Mouse (Mus musculus) mesoderm, embryonic 11.5 days (tissue): Measurements from ENCODE around the gene Afap1l2.

Experiments used
- DNase-seq: peaks from one replicate; pipeline ENCODE4 v3.0.0-alpha.2; 2012; ENCODE audit warnings: low read depth, low spot score

Gene Afap1l2

DNA sequence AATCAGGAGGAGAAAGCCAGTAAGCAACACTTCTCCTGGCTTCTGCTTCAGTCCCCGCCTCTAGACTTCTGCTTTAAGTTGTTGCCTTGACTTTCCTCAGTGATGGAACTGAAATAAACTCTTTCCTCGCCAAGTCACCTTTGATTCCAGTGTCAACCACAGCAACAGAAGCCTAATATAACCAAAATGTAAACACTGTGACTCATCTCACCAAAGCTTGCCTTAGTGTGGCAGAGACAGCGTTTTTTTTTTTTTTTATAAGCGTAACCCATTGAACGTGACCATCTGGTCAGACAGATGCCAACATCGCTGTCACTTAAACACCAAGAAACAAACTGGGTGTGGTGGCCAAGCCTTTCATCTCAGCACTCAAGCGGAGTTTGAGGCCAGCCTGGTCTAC is 65.8 kb downstream of the Afap1l2 start:
- DNase-seq, result no peak

DNA sequence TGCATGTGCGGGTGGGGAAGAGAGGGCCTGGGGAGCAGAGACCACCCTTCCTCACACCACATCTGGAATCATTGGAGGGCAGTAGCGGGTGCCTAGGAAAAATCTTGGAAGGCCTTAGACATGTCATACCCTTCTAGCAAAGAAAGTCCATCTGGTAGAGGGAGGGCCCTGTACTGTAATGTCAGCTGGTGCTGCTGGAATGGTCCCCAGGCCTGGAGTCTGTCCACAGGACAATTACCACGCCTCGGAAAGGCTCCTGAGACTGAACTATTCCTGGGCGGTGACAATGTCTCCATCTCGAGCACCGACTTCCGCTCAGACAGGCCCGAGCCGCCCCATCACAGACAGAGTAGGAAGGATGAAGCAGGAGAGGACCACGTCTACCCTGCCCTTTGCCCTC is 67.5 kb downstream of the Afap1l2 start:
- no peak for DNase-seq

DNA sequence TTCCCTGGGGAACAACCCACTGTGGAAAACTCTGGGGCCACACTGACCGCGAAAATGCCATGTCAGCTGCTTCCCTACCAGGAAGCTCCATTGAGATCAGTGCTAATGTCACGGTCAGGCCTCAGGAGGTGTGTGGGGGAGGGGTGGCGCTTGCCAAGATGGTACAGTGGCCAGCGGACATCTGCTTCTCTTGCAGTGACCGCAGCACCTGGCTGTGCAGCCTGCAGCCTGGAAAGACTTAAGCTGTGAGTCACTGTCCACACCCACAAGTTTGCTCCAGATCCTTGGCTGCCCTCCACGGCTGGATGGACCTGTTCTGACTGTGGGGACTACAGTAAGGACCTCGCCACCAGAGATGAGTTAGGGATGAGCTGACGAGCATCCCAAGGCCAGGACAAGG is 68.2 kb downstream of the Afap1l2 start:
- DNase-seq, result no peak

DNA sequence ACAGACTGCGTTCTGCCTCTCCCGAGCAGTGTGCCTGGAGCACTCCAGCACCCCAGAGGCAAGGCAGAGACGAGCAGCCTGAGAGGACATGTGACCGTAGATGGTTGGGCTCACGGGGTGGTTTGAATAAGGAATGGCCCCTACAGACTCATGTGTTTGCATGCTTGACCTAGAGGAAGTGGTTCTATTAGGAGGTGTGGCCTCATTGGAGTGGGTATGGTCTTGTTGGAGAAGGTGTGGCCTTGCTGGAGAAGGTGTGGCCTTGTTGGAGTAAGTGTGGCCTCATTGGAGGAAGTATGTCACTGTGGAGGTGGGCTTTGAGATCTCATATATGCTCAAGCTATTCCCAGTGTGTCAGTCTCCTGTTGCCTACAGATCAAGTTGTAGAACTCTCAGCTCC is 70.1 kb downstream of the Afap1l2 start:
- no peak for DNase-seq

DNA sequence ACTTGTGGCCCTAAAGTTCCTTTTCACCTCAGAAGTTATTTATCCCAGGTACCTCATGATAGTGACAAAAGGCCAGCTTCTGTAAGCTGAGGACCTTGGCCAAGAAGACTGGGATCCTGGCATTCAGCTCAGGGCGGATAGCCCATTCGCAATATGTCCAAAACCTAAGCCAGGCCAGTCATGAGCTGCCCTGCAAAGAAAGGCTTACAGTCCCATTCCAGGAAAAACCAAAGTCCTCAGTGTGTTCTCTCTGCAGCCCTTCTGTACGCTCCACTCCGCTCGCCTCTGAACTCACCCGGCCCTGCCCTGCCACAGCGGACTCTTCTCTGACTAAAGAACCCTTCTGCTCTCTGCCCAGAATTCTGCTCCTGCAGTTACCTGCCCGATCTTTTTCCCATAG is 71.8 kb downstream of the Afap1l2 start:
- no peak for DNase-seq

DNA sequence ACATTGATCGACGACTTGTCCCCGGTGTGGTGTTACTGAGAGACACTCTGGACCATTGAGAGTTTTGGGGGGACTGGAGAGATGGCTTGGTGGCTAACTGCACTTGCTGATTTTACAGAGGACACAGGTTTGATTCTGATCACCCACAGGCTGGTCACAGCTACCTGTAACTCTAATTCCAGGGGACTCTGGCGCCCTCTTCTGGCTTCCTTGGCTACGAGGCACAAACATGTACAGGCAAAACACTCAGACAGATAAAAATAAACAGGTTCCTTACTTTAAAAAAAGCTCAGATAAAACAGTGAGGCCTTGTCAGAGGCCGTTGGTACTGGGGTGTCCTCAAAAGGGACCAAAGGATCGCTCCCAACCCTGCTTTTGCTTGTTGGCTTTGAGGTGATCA is 72.3 kb downstream of the Afap1l2 start:
- no peak for DNase-seq

DNA sequence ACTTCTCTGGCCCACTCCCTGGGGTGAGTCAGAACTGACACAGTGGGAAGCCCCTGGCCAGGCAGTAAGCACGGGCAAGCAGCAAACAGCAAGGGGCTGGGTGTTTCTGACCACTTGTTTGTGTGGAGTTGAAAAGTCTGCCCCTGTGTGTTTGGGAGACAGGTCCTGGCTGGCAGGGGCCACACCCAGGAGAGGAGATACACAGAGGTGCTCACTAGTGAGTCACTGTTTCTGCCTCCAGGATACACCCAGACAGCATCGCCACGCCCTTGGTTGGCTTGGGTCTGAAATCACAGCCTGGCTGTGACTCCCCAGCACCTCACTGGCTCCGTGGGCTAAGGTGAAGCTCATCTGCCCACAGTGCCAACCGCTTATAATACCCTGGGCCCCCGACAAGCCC is 72.9 kb downstream of the Afap1l2 start:
- DNase-seq, result no peak

DNA sequence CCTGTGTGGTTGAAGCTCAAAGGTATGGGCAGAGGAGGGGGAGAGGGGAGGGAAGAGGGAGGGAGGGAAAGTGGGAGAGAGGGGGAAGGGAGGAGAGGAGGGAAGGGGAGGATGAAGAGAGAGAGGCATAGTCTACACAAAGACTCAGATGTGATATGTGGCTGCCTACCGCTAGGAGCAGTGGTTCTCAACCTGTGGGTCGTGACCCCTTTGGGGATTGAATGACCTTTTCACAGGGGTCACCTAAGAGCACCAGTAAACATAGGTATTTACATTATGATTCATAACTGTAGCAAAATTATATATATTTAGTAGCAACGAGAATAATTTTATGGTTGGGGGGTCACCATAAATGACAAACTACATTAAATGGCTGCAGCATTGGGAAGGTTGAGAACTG is 74.2 kb downstream of the Afap1l2 start:
- no peak for DNase-seq

DNA sequence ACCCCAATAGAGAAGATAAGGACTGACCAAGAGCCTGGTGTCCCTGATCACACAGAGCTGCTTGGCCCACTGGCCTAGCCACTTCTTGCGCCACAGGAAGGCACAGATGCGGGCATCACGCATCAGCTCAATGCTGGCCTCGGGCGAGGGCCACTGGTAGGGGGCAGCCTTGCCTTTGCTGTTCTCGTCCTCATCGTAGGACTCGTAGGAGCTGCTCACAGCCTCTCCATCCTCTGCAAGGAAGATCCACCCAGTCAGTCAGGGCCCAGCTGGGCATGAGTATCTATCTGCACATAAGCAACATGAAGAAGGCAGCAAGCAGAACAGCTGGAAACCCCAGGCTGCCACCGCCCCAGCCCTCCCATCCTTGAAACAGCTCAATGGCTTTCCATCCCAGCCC is 78.0 kb downstream of the Afap1l2 start:
- no peak for DNase-seq

DNA sequence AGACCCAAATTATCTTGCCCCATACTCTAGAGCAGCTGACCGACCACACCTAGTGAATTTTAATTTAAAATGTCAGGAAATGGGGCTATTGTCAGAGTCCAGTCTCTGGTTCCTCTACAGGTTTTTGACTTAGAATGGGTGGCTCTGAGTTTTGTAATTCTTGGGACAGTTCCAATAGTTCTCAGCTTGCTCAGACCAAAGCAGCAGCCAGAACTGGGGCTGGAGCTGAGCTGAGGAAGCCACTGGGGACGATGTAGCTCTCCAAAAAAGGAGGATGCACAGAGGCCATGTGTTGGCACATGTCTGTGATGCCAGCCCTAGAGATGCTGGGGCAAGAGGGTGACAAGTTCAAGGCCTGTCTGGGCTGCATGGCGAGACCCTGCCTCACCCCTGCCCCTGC is 78.6 kb downstream of the Afap1l2 start:
- DNase-seq, result no peak

DNA sequence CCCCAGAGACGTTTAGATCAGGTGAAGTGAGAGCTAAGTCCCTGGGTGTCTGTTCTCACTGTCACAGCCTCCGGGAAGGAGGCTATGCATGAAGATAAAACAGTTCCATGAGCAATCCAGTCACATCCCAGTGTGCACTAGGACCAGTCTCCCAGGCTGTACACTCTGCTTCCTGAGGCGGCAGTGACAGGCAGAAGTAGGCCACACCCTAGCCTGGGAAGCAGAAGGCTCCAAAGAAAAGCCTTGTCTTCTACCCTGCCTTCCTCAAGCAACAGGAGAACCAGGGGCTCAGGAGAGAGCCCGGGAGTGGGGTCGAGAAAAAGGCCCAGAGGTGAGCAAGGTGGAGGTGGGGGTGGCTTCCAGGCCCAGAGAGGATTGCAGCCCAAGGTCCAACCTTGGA is 86.3 kb downstream of the Afap1l2 start:
- DNase-seq, result no peak

DNA sequence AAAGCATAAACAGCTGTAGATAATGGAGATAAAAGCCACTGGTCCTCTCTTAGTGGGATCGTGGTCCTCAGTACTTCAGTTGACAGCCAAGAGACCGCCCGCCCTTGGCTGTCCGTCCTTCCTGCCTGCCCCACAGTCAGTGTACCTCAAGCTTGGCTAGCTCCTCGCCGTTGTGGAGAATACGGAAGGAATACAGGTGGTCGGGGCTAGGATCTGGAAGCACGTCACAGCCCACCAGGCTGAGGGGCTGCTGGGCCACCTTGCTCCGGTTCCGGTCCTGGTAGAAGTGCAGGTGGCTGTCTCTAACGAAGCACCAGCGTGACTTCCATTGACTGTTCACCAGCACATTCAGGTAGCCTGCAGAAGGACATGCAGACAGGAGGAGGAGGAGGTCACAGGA is 87.8 kb downstream of the Afap1l2 start:
- no peak for DNase-seq

DNA sequence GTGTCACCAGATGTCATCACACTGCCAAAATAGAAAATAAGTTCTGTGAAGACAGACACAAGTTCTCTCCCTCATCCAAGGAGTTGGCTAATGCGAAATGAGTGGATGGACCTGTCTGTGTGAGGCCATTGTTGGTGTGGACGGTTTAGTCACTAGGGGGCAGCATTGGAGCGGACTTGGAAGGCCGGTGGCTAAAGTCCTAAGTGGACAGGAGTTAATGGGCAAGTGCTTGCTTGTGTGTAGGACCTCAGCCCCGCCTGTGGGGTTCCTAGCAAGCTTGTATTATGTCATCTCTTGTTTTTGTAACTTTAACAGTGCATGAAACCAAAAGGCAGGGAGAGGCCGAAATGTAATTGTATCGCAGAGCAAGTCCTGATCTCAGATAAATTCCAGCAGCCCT is 88.4 kb downstream of the Afap1l2 start:
- DNase-seq, result peak; percentile 89

DNA sequence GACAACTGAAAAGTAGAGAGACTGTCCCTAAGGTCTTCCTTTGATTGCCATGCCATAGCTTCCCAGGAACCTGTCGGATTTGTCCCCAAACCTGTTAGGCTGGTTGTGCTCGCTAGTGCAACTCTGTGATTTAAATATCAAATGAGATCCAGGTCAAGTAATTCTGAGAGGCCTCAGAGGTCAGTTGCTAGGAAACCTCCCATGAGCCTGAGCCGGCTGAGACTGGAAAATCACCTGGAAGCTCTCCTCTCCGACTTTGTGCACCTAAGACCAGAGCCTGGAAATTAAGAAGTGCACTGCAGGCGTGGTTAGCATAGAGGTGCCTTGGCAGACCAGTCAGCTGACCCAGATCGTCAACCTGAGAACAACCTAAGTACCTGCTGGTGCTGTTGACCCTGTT is 92.9 kb downstream of the Afap1l2 start:
- no peak for DNase-seq

DNA sequence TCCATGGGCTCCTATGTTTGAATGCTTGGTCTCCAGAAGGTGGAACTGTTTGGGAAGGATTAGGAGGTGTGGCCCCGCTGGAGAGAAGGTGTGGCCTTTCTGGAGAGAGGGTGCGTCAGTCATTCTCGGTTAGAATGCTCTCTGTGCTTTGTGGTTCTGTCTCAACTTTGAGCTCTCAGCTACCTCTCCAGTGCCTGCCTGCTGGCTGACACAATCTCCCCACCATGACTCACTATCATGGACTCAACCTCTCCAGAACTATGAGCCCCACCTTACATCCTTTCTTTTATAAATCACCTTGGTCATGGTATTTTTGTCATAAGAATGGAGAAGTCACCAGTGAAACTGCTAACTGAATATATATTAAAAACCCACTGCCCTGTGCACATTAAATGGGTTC is 93.4 kb downstream of the Afap1l2 start:
- DNase-seq, result no peak

DNA sequence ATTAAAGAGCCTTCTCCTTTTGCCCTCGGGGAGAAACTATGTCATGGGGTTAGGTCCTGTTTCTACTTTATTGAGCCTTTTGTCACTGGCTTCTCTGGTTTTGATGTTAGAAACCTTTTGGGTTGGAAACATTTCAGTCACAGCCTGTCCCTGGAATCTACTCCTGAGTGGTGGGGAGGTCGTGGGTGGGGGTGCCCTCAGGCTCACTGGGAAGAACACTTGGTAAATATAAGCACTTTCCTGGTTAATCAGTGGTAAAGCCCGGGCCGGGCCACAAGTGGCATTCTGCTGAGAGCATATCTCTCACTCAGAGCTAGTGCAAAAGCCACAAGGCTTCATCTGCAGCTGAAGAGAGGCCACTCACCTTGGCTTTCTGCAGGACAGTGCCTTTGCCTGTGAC is 94.3 kb downstream of the Afap1l2 start:
- DNase-seq, result no peak

DNA sequence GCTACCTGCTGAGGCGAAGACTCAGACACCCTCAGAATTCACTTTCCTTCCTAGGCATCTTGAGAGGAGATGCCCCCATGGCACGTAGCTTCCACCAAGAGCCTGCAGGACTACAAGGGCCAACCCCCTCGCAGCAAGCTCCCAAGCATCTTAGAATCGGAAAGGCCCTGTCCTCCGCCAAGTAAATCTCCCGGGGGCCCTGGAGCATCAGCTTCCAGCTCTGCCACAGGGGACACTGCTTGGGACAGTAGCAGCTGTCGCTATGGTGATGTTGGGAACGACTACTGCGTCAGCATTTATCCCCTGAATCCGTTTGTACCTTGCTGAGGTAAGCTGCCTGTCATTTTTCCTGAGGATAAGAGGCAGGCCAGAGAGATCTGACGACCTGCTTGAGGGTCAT is 97.5 kb downstream of the Afap1l2 start:
- DNase-seq, result no peak

DNA sequence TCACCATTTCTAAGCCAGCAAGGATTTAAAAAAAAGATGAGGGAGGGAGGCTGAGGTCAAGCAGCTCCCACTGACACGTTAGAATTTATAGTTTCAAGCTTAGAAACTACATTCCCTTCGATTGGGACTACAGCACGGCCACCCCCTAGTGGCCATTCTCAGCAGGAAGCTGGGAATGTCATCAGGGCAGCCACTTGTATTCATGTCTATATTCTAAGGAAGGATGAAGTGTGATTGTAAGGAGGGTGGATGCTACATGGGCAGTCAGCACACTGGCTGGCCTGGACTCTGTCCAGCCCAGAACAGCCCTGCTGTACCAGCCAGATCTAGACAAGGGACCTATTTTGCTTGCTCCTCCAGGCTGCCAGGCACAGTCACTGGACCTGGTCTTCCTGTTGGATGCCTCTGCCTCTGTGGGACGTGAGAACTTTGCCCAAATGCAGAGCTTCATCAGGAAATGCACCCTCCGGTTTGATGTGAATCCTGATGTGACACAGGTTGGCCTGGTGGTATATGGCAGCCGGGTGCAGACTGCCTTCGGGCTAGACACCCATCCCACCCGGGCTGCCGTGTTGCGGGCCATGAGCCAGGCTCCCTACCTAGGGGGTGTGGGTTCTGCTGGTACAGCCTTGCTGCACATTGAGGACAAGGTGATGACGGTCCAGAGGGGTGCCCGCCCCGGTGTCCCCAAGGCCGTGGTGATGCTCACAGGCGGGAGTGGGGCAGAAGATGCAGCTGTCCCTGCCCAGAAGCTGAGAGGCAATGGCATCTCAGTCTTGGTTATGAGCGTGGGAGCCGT is 99.4 kb downstream of the Afap1l2 start:
- DNase-seq, result peak; percentile 83

DNA sequence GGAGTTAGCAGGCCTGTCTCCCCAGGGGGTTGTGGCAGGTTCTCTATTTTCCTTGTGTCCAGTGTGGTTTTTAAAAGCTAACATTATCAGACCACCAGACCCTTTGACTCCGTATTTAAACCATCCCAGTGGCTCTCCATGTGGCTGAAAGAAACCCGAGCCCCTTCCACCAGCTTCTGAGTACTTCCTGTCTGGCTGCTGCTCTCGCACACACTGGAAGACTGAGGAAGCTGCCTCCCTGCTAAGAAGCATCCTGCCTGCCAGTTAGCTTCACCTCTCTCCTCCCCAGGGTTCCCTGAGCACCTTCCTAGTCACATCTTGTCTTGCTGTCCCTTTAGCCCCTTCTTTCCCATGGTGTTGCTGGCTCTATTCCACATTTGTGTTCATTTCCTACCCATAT is 100.2 kb downstream of the Afap1l2 start:
- DNase-seq, result no peak

DNA sequence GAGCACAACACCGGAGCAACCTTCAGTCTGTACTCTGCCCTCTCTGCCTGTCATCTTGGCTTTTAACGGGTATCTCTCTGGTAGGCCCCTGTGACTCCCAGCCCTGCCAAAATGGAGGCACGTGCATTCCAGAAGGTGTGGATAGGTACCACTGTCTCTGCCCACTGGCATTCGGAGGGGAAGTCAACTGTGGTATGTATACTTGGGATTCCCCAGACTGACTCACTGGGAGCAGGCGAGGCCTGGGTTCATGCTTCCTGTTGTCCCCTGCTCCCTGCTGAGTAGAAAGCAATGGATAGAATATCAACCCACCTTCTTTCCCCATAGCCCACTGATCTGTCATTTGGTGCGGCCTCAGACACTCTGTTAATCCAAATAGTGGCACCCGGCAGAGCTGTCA is 102.6 kb downstream of the Afap1l2 start:
- no peak for DNase-seq

DNA sequence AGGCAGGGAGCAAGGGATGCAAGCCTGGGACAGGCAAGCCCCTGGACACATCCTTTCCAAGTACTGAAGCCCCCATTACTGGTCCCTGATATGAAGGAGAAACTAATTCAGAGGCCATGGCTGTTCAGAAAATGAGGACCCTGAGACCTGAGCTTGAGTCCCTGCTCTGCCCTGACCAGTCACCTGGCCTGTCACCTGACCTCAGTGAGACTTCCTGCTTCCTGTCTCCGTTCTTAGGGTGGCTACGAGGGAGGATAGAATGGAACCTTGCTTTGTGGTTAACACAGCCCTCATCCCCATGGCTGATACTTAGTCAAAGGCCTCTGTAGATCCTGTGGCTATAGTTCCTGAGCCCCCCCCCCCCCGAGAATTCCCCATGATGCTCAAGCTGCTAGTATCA is 103.9 kb downstream of the Afap1l2 start:
- DNase-seq, result no peak

DNA sequence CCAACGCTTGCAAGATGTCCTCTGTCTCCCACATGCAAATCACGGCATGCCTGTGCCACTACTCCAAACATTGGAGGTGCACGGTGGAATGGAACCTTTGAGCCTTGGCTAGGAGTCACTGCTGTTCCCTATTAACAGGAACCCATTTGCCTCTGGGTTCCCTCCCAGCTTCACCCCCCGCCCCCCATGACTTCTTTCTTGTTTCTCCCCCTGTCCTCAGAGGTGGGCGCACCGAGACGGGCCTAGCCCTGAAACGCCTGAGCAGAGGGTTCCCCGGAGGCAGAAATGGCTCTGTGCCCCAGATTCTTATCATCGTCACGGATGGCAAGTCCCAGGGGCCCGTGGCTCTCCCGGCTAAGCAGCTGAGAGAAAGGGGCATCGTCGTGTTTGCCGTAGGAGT is 110.4 kb downstream of the Afap1l2 start:
- DNase-seq, result no peak

DNA sequence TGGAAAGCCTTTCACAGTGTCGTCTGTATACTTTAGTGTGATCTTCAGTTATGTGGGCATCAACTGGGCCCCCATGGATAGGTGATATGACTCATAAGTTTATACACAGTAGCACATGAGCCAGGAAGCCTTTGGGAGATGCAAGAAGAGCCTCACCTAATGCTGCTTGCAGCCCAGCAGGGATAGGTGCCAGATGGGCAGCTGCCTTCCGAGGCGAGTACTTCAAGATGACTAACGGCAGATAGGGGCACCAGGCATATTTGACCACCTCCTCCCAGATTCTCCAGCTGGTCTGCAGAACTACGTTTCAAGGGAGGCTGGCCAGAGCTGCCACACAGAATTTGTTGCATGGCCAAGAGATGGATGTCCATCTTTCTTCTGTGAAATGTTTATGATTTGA is 114.7 kb downstream of the Afap1l2 start:
- no peak for DNase-seq

DNA sequence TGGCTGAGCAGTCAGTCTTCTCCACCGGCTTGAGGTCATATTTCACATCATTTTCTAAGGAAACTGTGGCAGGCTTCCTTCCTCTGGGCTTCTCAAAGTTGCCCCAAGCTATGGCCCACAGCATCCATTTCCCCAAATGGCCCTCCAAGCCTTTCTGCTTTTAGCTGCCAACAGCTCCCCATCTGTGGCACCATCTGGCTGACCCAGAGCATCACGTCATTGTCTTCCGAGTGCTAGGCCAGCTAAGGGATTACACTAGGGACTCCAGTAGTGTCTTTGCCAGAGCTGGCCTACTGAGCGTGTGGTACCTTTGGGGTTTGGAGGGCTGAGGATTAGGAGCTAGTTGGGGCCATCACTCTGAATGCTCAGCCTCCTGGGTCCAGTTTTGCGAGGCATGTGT is 115.4 kb downstream of the Afap1l2 start:
- no peak for DNase-seq
